Mouse (Mus musculus): ENCODE measurements around the gene Wscd2.

GRCm38 (mm10) chr5:113591751-113592230, 101.7 kb downstream of the Wscd2 start:
- no peak for TF ChIP-seq POLR2A (IDR thresholded peaks at IDR 0.05; ENCODE audit: insufficient read length, low read depth)
- TF ChIP-seq REST (IDR thresholded peaks at IDR 0.05; ENCODE audit: insufficient read depth, insufficient read length) = no peak
